Mouse (Mus musculus) megakaryocyte, embryonic 14.5 days (primary cell): ENCODE data around the gene Serpinb3d.
"Not testable (repeated sequence)": the region's sequence is repeated elsewhere in the genome, so short reads cannot be mapped to it uniquely, and the experiment has no call there.

Experiments used
- FLI1 ChIP-seq: IDR thresholded peaks from 2 replicates; pipeline ENCODE4 v1.6.1; 2012; ENCODE audit warnings: low read length, inconsistent platforms, mixed read lengths
- GATA1 ChIP-seq: IDR thresholded peaks from 3 replicates; pipeline ENCODE4 v1.6.1; 2012; ENCODE audit warnings: mixed read lengths, low read length, inconsistent platforms, borderline replicate concordance

DNA sequence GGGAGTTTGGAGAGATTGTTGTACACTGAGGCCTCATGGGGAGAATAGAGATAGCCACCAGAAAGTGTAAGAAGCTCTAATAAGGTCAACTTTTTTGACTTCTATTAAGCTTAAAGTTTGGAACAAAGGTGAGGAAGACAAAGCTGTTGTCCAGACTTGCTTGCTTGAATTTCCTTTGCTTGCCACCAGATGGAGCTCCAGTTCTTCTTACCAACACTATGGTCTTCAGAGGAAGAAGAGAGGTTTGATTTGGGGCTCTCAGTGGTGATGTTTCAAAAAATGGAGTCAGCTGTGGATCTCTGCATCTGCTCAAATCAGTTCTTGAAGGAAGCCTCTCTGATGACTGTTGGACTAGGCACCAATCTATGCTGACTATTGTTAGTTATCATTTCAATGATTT lies 44.1 kb upstream of the Serpinb3d start:
- not testable (repeated sequence) for TF ChIP-seq GATA1, FLI1
